Mouse (Mus musculus) kidney, postnatal 0 days (tissue): ENCODE measurements around the gene Luzp1. TPM values are rescaled to one million over a fixed set of nuclear protein-coding genes. Genes with fewer than 3 reads are reported as not detected.
A peak's percentile ranks its signal among the peaks of the same experiment; 100 is the strongest.

ENCODE experiments used
- ATAC-seq: fragments of 200-750 bp; cut with Nextera tagmentation; replicated peaks from 2 replicates; pipeline ENCODE4 v1.8.0; 2017; ENCODE audit warnings: low read depth, moderate number of reproducible peaks, moderate TSS enrichment, moderate library complexity; ENCODE audit not compliant: low FRiP score
- DNase-seq: peaks from one replicate; pipeline ENCODE4 v3.0.0-alpha.2; 2016; ENCODE audit warnings: low spot score
- H3K27ac ChIP-seq: fragments of 300-500 bp; sonication (generic); 2 replicates; pipeline ENCODE4 v1.5.1; 2014; ENCODE audit warnings: mild to moderate bottlenecking
- H3K27me3 ChIP-seq: fragments of 300-500 bp; sonication (generic); 2 replicates; pipeline ENCODE4 v1.6.1; 2014; ENCODE audit warnings: low read length, mixed read lengths; ENCODE audit not compliant: insufficient read depth
- H3K36me3 ChIP-seq: fragments of 300-500 bp; sonication (generic); 2 replicates; pipeline ENCODE4 v1.6.1; 2014; ENCODE audit warnings: low read length, mixed read lengths; ENCODE audit not compliant: insufficient read depth
- H3K4me1 ChIP-seq: fragments of 300-500 bp; sonication (generic); replicated peaks from 2 replicates; pipeline ENCODE4 v1.6.1; 2014; ENCODE audit warnings: antibody characterized with exemption, low read length, mixed read lengths; ENCODE audit not compliant: insufficient read depth
- H3K4me2 ChIP-seq: fragments of 300-500 bp; sonication (generic); 2 replicates; pipeline ENCODE4 v1.6.1; 2014; ENCODE audit warnings: mild to moderate bottlenecking, low read length, moderate library complexity, mixed read lengths
- H3K4me3 ChIP-seq: fragments of 300-500 bp; sonication (generic); replicated peaks from 2 replicates; pipeline ENCODE4 v1.5.1; 2014; ENCODE audit warnings: low read depth, low read length
- H3K9ac ChIP-seq: fragments of 300-500 bp; sonication (generic); 2 replicates; pipeline ENCODE4 v1.6.1; 2014; ENCODE audit warnings: low read depth, low read length
- H3K9me3 ChIP-seq: fragments of 300-500 bp; sonication (generic); replicated peaks from 2 replicates; pipeline ENCODE4 v1.6.1; 2016; ENCODE audit warnings: low read length, inconsistent platforms, mixed read lengths
- CTCF ChIP-seq: IDR thresholded peaks from 2 replicates; pipeline ENCODE4 v1.5.1; 2016; ENCODE audit warnings: antibody characterized with exemption, low read depth, mild to moderate bottlenecking, moderate library complexity
- WGBS: fragments of 180-500 bp; shearing (Covaris S2); extraction: QIAGEN DNeasy Blood & Tissue Kit; methylation state at CpG from one replicate; pipeline ENCODE4 v1.1.7; 2014; 5-methylcytosine and 5-hydroxymethylcytosine counted together
- polyA plus RNA-seq: library from polyadenylated mRNA; unstranded; fragments of >200 nt; fragmentation: Nextera tagmentation; extraction: Ambion mirVana; gene quantifications from 2 replicates; pipeline ENCODE4 v1.2.1, GENCODE M21; 2015

Gene Luzp1
- polyA plus RNA-seq, 1 experiment from 2014 or later: 111 TPM

DNA sequence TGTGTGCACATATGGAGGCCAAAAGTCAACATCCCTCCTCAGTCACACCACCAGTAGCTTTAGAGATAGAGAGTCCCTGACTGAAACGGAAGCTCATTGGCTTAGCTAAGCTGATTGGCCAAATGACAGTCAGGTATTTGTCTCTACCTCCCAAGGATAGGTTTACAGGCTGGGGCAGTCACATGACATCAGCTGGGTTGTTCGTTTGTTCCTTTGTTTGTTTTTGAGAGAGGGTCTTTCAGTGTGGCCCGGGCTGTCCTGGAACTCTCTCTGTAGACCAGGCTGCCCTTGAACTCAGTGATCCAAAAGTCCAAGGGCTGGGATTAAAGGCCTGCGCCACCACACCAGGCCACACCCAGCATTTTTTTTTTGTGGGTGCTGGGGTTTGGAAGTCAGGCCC lies 8.4 kb upstream of the Luzp1 start:
- WGBS: 62% methylated on average over 4 of the region's 4 CpGs

DNA sequence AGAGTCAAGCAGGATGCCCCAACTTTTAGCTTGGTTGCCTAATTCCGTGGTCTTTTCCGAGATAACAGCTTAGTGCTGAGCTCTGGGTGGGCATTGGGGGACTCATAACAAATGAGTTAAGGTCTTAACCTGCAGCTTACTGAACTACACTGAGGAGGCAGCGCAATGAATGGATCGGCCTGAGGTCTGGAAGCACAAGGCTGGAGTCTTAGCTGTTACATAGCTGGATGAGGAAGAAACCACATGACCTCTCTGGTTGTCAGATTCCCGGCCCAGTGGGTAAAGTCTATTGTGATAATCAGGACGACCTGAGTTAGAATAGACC lies 7.8 kb upstream of the Luzp1 start:
- H3K4me1 ChIP-seq: peaks cover 14% of the 10 kb centered on the region
- H3K27ac ChIP-seq: peak overlapping the region; percentile 81; the same call in 1 of the 2 replicates
- ATAC-seq (no peak), DNase-seq (no peak)
- peak overlapping the region; percentile 71; the same call in 1 of the 2 replicates for H3K9ac ChIP-seq
- H3K36me3 ChIP-seq: no peaks in the 10 kb centered on the region
- no peaks in the 10 kb centered on the region for H3K9me3 ChIP-seq
- 26% methylated on average over 6 of the region's 6 CpGs for WGBS
- H3K4me3 ChIP-seq: peak overlapping the region; percentile 56
- no peak for TF ChIP-seq CTCF
- H3K27me3 ChIP-seq: no peaks in the 10 kb centered on the region
- H3K4me2 ChIP-seq: peak overlapping the region; percentile 75

More for the DNA sequence above, 8.4 kb upstream of the Luzp1 start:
- H3K27me3 ChIP-seq: no peaks in the 10 kb centered on the region
- no peak overlapping the region for H3K4me3 ChIP-seq
- TF ChIP-seq CTCF: no peak
- peaks cover 14% of the 10 kb centered on the region for H3K4me1 ChIP-seq
- no peaks in the 10 kb centered on the region for H3K36me3 ChIP-seq
- ATAC-seq (no peak), DNase-seq (no peak)
- H3K27ac ChIP-seq: no peak overlapping the region
- no peaks in the 10 kb centered on the region for H3K9me3 ChIP-seq
- no peak overlapping the region for H3K9ac ChIP-seq
- no peak overlapping the region for H3K4me2 ChIP-seq

DNA sequence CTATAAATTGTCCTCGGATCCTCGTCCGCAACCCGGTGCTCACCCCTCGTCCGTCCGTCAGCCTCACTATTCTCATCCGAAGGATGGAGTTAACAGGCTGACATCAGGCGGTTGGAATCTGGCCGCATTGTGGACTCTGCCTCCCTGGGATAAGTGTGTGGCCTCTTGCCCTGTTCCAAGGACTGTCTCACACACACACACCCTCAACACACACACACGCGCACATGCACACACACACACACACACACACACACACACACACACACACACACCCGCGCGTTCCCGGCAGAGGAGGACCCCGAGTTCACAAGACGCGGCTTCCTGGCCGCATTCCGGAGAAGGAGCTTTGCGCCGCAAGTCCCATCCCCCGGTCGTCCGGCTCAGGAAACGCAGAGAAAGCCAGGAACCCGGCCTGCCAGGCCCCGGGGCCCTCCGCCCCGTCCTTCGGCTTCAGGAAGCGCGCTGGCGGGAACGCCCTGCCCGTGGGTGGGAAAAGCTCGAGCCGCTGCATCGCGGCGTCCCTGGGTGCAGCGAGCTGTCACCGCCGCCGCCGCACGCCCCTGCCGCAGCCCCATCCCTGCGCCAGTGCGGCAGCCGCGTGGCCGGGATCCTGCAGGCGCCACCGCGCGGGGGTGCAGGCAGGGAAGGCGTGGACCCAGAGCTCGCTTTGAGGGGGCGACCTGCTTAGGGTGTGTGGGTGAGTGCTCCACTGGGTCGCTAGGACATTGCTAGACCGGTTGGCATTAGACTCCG lies 7.3 kb upstream of the Luzp1 start, which contains the start of gene 6030445D17Rik:
TSS of gene 6030445D17Rik (plus strand) at position 165 of the 753 bp plus-strand sequence.
- ATAC-seq: peak; percentile 76
- TF ChIP-seq CTCF: no peak

DNA sequence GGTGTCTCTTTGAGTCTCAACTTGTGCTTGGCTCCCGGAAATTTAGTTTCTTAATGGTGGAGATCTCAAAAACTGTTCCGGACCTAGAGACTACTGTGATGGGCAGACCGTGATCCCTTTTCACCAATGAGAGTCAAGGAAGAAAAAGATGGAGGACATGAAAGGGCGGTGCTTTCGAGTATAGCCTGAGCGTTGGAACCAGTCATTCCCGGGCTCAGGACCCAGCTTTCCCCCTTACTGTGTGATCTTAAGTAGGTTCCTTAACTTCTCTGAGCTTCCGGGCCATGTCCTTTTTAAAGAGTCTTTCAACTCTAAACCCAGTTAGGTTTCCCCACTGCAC lies 6.8 kb upstream of the Luzp1 start:
- Histone ChIP-seq H3K4me3 (peak overlapping the region; percentile 56), H3K27me3 (no peaks in the 10 kb centered on the region), H3K4me1 (peaks cover 14% of the 10 kb centered on the region), H3K36me3 (no peaks in the 10 kb centered on the region), H3K27ac (peak overlapping the region; percentile 81), H3K4me2 (peak overlapping the region; percentile 75), H3K9me3 (no peaks in the 10 kb centered on the region), H3K9ac (peak overlapping the region; percentile 71)
- TF ChIP-seq CTCF: no peak
- WGBS: 4% methylated on average over 8 of the region's 8 CpGs
- DNase-seq: peak; percentile 83
- ATAC-seq: peak; percentile 71

More for the DNA sequence above, 7.3 kb upstream of the Luzp1 start, which contains the start of gene 6030445D17Rik:
- Histone ChIP-seq H3K4me1 (peaks cover 14% of the 10 kb centered on the region), H3K4me2 (peak within 1 kb of the TSS; percentile 75), H3K27me3 (no peaks in the 10 kb centered on the region), H3K9ac (peak within 1 kb of the TSS; percentile 71), H3K27ac (peak within 1 kb of the TSS; percentile 81), H3K36me3 (no peaks in the 10 kb centered on the region), H3K9me3 (no peaks in the 10 kb centered on the region), H3K4me3 (peak within 1 kb of the TSS; percentile 56)
- under 1% methylated on average over 60 of the region's 64 CpGs for whole genome bisulfite sequencing
- peak; percentile 86 for DNase-seq

DNA sequence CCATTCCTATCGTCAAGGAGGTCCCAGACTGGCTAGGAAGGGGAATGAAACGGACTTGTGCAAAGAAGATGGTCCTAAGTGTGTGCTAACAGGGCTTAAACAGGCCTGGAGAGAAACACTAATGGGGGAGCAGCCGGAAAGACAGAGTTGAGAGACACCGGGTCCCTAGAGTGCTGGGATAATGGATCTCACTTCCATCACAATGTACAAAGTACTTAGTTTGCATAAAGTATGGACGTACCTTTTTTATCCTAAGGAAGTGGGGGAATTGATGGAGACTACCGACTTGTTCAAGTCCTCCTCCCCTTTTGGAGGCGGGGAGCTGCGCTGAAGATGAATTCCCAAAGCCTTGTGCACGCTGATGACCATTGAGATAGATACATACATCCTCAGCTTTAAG lies 6.1 kb upstream of the Luzp1 start:
- TF ChIP-seq CTCF: no peak
- DNase-seq (no peak), ATAC-seq (no peak)
- no peaks in the 10 kb centered on the region for H3K36me3 ChIP-seq
- H3K4me3 ChIP-seq: peak overlapping the region; percentile 56
- H3K9ac ChIP-seq: no peak overlapping the region
- H3K4me1 ChIP-seq: peaks cover 14% of the 10 kb centered on the region
- H3K27ac ChIP-seq: peak overlapping the region; percentile 81; the same call in 1 of the 2 replicates
- no peaks in the 10 kb centered on the region for H3K9me3 ChIP-seq
- WGBS: 36% methylated on average over 9 of the region's 9 CpGs
- H3K4me2 ChIP-seq: peak overlapping the region; percentile 75
- no peaks in the 10 kb centered on the region for H3K27me3 ChIP-seq

DNA sequence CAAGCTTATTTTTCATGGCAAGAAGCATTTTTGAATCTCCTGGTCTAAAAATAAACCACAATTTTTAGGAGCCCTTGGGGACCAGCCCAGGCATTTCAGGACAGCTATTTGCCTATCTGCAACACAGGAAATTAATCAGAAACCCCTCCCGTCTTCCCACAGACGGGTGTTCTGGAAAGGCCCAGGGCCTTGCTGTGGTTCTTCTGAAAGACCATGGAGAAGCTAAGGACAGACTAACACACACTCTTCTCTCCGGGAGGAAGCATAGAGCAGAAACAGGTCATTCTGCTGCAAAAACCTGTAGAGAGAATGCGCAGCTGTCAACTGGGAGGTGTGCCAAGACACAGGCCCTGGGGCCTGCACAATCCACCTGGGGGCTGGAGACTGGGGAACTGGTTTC lies 3.3 kb upstream of the Luzp1 start:
- H3K4me3 ChIP-seq: no peak overlapping the region
- H3K4me1 ChIP-seq: peaks cover 20% of the 10 kb centered on the region
- 44% methylated on average over 4 of the region's 4 CpGs for WGBS
- peak; percentile 73 for DNase-seq
- ATAC-seq: no peak
- no peak overlapping the region for H3K4me2 ChIP-seq
- no peak for TF ChIP-seq CTCF
- peak overlapping the region; percentile 38 for H3K27ac ChIP-seq
- H3K9ac ChIP-seq: no peak overlapping the region
- no peaks in the 10 kb centered on the region for H3K27me3 ChIP-seq
- H3K9me3 ChIP-seq: no peaks in the 10 kb centered on the region
- no peaks in the 10 kb centered on the region for H3K36me3 ChIP-seq
